Mouse (Mus musculus) T-helper 17 cell (primary cell): ENCODE data around the gene Pigk.

Source experiments
- in situ Hi-C, 2 experiments: fragments of 300-600 bp; cut with MboI, MseI; formaldehyde crosslinking; loops; 1 replicate in 1 of 2; 2 replicates in 1 of 2; pipeline ENCODE4 v1.15.1; 2025; ENCODE audit warnings: high pct_unique_total_duplicates in 2 of 2

Gene Pigk

DNA sequence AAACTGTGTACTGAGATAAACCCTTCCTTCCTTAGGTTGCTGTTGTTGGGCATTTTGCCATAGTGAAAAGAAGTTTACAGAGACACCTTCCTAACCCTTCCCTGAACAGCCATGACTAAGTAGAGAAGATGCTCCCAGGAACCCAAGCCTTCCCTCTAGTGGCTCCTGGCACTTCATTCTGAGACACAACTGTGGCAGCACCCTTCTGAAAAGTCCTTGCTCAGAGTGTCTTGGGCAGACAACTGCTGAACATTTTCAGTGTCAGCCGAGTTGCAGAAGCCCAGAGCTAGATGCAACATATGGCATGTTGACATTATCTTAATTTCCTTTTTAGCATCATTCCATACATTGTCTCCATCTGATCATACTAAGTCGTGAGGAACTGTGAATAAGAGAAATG is 123.5 kb downstream of the Pigk start:
- in situ Hi-C loops, result no loop called here

- in situ Hi-C loops, result no loop called here
These were observed 124.0 kb downstream of the Pigk start for GRCm38 (mm10) chr3:152837938-152838337.

GRCm38 (mm10) chr3:152841264-152841663 is 127.4 kb downstream of the Pigk start:
- in situ Hi-C loops, result no loop called here

GRCm38 (mm10) chr3:152842648-152843047 is 128.7 kb downstream of the Pigk start:
- in situ Hi-C loops, result no loop called here

GRCm38 (mm10) chr3:152843925-152844324 is 130.0 kb downstream of the Pigk start:
- in situ Hi-C loops, result no loop called here

DNA sequence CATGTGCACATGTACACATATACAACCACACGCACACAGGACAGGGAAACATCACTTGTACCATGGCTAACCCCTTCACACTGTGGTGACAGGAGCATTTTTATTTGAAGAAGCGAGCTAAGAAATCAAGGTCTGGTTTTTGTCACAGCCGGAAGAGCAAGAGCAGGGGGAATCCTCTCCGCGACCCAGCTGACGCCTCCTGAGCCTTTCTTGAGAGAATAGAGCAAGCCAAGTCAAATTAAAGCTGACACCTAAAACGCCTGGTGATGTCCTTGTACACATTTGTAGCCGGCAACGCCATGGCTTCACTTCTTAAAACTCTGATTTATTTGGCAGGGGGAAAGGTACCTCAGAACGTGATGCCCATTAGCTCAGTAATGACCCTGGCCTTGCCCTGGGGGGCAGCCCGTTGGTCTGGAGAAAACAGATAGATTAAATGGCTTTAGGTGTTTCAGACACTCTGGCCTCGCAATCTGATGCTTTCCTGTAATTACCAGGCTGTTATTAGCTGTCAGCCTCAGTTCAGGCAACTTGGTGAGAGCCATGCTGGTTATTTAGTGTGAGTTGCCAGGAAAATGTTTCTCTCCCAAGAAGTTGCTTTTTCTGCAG is 141.2 kb downstream of the Pigk start:
- in situ Hi-C loops, result no loop called here

DNA sequence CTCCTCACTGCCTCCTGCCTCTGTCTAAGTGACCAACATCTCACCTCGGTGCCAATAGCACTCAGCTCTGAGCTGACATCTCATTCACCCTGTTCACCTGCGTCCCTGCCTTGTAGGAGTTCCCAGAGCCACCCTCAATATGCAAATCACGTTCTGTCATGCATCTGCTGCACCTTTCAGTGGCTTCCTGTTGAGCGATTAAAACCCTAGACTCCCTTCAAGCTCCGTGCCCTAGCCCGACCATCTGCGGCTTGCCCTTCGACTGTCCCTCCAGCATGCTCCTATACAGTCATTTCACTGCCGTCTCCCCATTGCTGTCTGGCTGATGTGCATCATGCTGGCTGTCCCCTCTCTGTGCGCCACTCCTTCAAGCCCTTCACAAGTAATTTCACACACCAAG is 142.2 kb downstream of the Pigk start:
- in situ Hi-C loops, result no loop called here

- in situ Hi-C loops, result no loop called here
These were observed 147.6 kb downstream of the Pigk start for GRCm38 (mm10) chr3:152861450-152861849.

- in situ Hi-C loops, result no loop called here
These were observed 148.1 kb downstream of the Pigk start for GRCm38 (mm10) chr3:152861978-152862377.

DNA sequence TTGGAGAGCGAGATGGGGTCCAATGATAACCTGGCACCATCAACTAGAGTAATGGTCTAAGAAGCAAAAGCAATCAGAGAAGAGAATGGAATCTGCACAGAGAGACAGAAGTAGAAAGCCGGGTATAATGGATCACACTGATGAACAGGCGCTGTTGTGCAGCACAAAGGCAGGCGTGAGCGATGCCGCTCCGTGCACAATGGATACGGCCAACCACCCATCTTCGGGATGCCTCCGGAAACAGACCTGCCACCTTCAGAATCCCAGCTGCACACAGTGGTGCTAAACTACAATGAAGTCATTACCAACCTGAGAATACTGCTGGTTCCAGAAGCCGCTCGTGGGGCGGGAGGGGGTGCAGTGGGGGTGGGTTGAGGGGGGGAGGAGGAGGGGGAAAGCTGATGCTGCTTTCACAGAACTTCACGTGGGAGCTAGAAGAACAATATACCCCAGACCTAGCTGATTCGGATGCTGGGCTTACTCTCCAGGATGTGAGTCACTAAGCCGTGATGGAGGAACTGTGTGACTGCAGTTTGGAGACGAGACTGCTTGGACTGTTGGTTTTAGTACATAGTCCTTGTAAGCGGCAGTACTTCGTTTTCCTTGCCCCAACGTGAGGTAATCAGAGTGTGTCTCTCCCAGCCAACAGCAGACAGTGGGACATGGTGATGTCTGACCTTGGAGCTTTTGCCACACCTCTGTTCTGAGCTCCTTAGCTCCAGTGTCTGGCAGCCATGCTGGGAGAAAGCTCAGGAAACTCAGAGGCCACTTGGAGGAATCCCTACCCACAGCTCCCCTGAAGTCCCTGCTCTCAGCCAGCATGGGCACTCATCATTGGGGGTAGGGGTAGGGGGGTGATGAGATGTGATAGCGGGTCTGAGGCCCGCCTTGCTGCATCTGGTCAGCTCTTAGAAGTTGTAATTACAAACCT is 152.4 kb downstream of the Pigk start:
- in situ Hi-C loops, result no loop called here

GRCm38 (mm10) chr3:152867654-152868525 is 154.0 kb downstream of the Pigk start:
- in situ Hi-C loops, result no loop called here

DNA sequence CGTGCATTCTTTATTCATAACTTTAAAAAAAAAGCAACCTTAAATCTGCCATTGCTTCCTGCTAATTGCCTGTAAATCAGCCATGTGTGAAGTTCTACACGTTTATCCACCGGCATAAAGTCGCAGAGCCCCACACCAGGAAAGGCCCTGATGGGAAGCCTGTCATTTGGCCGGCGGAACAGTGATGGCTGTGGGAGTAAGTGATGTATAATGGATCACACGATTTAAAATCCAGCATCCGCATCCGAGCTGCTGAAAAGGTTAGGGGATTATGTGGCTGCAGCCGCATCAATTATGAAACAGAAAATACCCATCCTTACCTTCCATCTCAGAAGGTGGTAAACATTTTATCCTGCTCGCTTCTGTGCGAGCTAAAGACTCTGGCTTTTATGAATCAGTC is 158.2 kb downstream of the Pigk start:
- in situ Hi-C loops, result no loop called here

DNA sequence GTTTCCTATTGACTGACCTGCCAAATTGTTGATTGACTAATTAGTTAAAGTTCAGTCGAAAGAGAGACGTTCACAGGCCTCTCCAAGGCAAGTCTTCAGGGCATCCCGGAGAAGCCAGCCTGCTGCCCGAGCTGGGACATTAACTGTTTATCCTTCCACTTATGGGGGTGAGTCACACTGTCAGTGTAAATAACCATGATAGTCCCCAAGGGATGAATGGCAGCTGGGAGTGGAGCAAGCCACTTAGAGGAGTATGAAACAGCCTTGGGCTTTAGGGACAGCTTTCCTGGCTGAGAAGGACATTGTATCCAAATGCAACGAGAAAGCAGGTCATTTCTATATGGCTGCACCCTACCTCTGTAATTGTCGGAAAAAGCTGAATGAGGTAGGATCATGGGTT is 158.7 kb downstream of the Pigk start:
- in situ Hi-C loops, result no loop called here

- in situ Hi-C loops, result no loop called here
These were observed 160.8 kb downstream of the Pigk start for GRCm38 (mm10) chr3:152874431-152875355.

DNA sequence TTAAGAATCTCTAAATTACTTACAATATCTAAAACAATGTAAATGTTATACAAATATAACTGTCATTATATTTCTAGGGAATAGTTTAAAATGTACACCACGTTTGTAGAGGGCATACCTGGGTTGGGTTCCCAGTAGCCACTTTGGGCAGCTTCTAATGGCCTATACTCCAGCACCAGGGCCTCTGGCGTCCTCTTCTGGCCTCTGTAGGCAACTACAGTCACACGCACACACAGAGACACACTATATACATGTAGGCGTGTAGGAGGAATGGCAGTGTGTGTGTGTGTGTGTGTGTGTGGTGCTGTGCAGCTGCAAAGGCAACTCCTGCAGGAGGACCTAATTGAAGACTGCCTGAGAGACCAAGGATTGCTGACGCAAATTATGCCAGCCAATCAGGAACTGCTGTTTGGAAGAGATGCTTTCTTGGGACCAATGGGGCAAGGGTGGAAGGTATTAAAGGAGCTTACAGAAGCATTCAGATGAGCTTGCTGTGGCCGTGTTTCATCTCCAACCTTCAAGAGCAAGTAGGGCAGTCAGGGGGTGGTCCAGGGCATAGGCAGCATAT is 161.9 kb downstream of the Pigk start:
- in situ Hi-C loops, result no loop called here

DNA sequence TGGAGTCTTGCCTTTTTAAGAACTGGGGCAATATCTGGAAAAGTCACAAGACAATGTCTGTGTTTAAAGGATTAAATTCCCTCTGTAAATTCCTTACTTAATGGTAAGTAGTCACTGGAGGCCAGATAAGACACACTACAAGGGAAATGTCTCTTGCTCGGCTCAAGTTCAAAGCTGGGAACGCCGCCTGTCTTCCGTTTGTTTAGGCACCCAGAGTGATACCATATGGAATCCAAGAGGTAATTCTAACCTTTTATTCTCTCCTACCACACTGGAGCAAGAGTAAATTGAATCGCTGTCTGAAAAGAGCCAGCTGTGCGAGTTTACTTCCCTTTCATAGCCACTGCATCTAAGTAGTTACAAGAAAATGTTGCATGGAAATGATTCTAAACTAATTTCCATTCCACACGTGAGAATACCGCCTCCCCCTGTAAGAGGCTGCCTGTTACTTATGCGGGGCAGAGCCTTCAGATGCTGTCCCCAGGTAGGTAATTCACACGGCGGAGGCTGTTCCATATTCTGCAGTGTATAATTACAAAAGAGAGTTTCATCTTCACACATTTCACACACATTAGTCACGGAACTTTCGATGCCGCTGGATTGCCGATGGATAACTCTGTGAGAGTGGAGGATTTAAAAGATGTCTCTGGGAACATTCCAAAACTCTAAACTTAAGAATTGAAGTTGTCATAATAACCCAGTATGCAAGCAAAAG is 166.4 kb downstream of the Pigk start:
- in situ Hi-C loops, result no loop called here

GRCm38 (mm10) chr3:152881706-152882105 is 167.8 kb downstream of the Pigk start:
- in situ Hi-C loops, result no loop called here

GRCm38 (mm10) chr3:152883556-152883955 is 169.7 kb downstream of the Pigk start:
- in situ Hi-C loops, result no loop called here

DNA sequence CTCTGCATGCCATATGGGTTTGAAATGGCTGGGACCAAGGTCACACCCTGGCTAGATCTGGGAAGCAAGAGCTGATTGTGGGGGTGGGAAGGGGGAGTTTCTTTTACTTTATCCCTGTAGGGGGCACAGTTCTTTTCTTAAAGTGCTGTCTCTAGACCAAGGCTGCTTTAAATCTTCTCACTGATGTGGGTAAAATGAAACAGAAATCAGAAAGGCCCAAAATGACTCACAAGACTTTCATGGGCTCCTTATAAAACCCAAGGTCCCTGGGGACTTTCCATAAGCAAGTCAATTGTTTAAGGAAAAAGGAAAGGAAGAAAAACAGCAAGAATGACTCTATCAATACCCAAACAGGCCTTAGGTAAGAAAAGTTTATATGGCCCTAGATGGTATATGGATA is 172.8 kb downstream of the Pigk start:
- in situ Hi-C loops, result no loop called here

- in situ Hi-C loops, result no loop called here
These were observed 174.2 kb downstream of the Pigk start for GRCm38 (mm10) chr3:152888116-152888515.
